Mouse (Mus musculus) intestine, embryonic 14.5 days (tissue): Measurements from ENCODE around the gene Cbfa2t3. TPM values are rescaled to one million over a fixed set of nuclear protein-coding genes. Genes with fewer than 3 reads are reported as not detected.

ENCODE experiments used
- ATAC-seq: fragments of 200-750 bp; cut with Nextera tagmentation; replicated peaks from 2 replicates; pipeline ENCODE4 v1.8.0; 2017; ENCODE audit warnings: low read depth, moderate number of reproducible peaks, moderate TSS enrichment, moderate library complexity; ENCODE audit not compliant: low FRiP score, low TSS enrichment
- DNase-seq: peaks from one replicate; pipeline ENCODE4 v3.0.0-alpha.2; 2018; ENCODE audit warnings: low spot score
- H3K27ac ChIP-seq: fragments of 300-500 bp; sonication (generic); 2 replicates; pipeline ENCODE4 v1.5.1; 2014; ENCODE audit warnings: low read depth, mild to moderate bottlenecking, control low read depth
- H3K27me3 ChIP-seq: fragments of 300-500 bp; sonication (generic); replicated peaks from 2 replicates; pipeline ENCODE4 v1.6.1; 2014; ENCODE audit warnings: low read length, control low read depth; ENCODE audit not compliant: control insufficient read depth, insufficient read depth
- H3K36me3 ChIP-seq: fragments of 300-500 bp; sonication (generic); 2 replicates; pipeline ENCODE4 v1.6.1; 2014; ENCODE audit warnings: low read length, control low read depth; ENCODE audit not compliant: control insufficient read depth, insufficient read depth
- H3K4me1 ChIP-seq: fragments of 300-500 bp; sonication (generic); replicated peaks from 2 replicates; pipeline ENCODE4 v1.6.1; 2014; ENCODE audit warnings: low read length, control low read depth, mixed read lengths; ENCODE audit not compliant: control insufficient read depth, insufficient read depth
- H3K4me2 ChIP-seq: fragments of 300-500 bp; sonication (generic); 2 replicates; pipeline ENCODE4 v1.6.1; 2014; ENCODE audit warnings: low read length
- H3K4me3 ChIP-seq: fragments of 300-500 bp; sonication (generic); 2 replicates; pipeline ENCODE4 v1.5.1; 2014; ENCODE audit warnings: low read depth, low read length, control low read depth, mixed read lengths
- H3K9ac ChIP-seq: fragments of 300-500 bp; sonication (generic); 2 replicates; pipeline ENCODE4 v1.6.1; 2014; ENCODE audit warnings: mild to moderate bottlenecking, low read length
- H3K9me3 ChIP-seq: fragments of 300-500 bp; sonication (generic); 2 replicates; pipeline ENCODE4 v1.6.1; 2016; ENCODE audit warnings: low read length, control low read depth; ENCODE audit not compliant: control insufficient read depth
- WGBS: fragments of 180-500 bp; shearing (Covaris S2); extraction: QIAGEN DNeasy Blood & Tissue Kit; methylation state at CpG from one replicate; pipeline ENCODE4 v1.1.7; 2014; 5-methylcytosine and 5-hydroxymethylcytosine counted together
- microRNA-seq: library from miRNA; unstranded; fragments of <30 nt; microRNA quantifications from one replicate; pipeline ENCODE4, GENCODE M21; 2016
- polyA plus RNA-seq: library from polyadenylated mRNA; unstranded; fragments of >200 nt; fragmentation: Nextera tagmentation; extraction: Ambion mirVana; gene quantifications from 2 replicates; pipeline ENCODE4 v1.2.1, GENCODE M21; 2014

Gene Cbfa2t3
- polyA plus RNA-seq, 1 experiment from 2014 or later: 4.0 TPM

GRCm38 (mm10) chr8:122579196-122579595 lies 119.7 kb downstream of the Cbfa2t3 start:
- ATAC-seq (no peak), DNase-seq (no peak)
- Histone ChIP-seq H3K4me3 (no peak overlapping the region), H3K9ac (no peak overlapping the region), H3K27ac (no peak overlapping the region), H3K4me1 (peaks cover 35% of the 10 kb centered on the region), H3K9me3 (no peaks in the 10 kb centered on the region), H3K27me3 (no peaks in the 10 kb centered on the region), H3K36me3 (no peaks in the 10 kb centered on the region), H3K4me2 (no peak overlapping the region)
- WGBS: 33% methylated on average over 7 of the region's 7 CpGs

- peak overlapping the region; percentile 71 for H3K4me3 ChIP-seq
- H3K9me3 ChIP-seq: no peaks in the 10 kb centered on the region
- 21% methylated on average over 10 of the region's 10 CpGs for WGBS
- H3K27ac ChIP-seq: no peak overlapping the region; the same call in 1 of the 2 replicates
- H3K9ac ChIP-seq: no peak overlapping the region
- H3K4me1 ChIP-seq: peaks cover 35% of the 10 kb centered on the region
- H3K36me3 ChIP-seq: peaks cover 17% of the 10 kb centered on the region
- DNase-seq: no peak
- ATAC-seq: peak; percentile 36
- peak overlapping the region; percentile 80 for H3K4me2 ChIP-seq
- H3K27me3 ChIP-seq: no peaks in the 10 kb centered on the region
These were observed 121.8 kb downstream of the Cbfa2t3 start for GRCm38 (mm10) chr8:122577116-122577515.

- WGBS: under 1% methylated on average over 39 of the region's 39 CpGs
These were observed 122.3 kb downstream of the Cbfa2t3 start, which contains the start of gene Aprt for GRCm38 (mm10) chr8:122576648-122577022. TSS of gene Aprt (minus strand) at chr8:122576909.

GRCm38 (mm10) chr8:122575735-122576647 lies 122.9 kb downstream of the Cbfa2t3 start:
- Histone ChIP-seq H3K27ac (peak overlapping the region; percentile 79), H3K36me3 (peaks cover 28% of the 10 kb centered on the region), H3K4me2 (peak overlapping the region; percentile 80), H3K4me3 (peak overlapping the region; percentile 71), H3K9ac (peak overlapping the region; percentile 89), H3K9me3 (no peaks in the 10 kb centered on the region), H3K4me1 (peaks cover 35% of the 10 kb centered on the region), H3K27me3 (no peaks in the 10 kb centered on the region)
- DNase-seq (no peak), ATAC-seq (0 out of 2 replicates have a peak, but pooled peaks have one; percentile 0)
- WGBS: 14% methylated on average over 21 of the region's 21 CpGs

More at GRCm38 (mm10) chr8:122576648-122577022, 122.3 kb downstream of the Cbfa2t3 start, which contains the start of gene Aprt:
- Histone ChIP-seq H3K9ac (peak within 1 kb of the TSS; percentile 89), H3K27ac (peak within 1 kb of the TSS; percentile 79), H3K4me1 (peaks cover 35% of the 10 kb centered on the region), H3K36me3 (peaks cover 22% of the 10 kb centered on the region), H3K27me3 (no peaks in the 10 kb centered on the region), H3K4me2 (peak within 1 kb of the TSS; percentile 80), H3K9me3 (no peaks in the 10 kb centered on the region), H3K4me3 (peak within 1 kb of the TSS; percentile 71)
- peak; percentile 99 for DNase-seq
- peak; percentile 87 for ATAC-seq

- Histone ChIP-seq H3K9ac (no peak overlapping the region; the same call in 1 of the 2 replicates), H3K27me3 (no peaks in the 10 kb centered on the region), H3K4me3 (peak overlapping the region; percentile 71), H3K27ac (no peak overlapping the region), H3K9me3 (no peaks in the 10 kb centered on the region), H3K4me1 (peaks cover 35% of the 10 kb centered on the region), H3K36me3 (peaks cover 36% of the 10 kb centered on the region), H3K4me2 (peak overlapping the region; percentile 80)
- 62% methylated on average over 8 of the region's 8 CpGs for WGBS
- DNase-seq (no peak), ATAC-seq (no peak)
These were observed 123.6 kb downstream of the Cbfa2t3 start for GRCm38 (mm10) chr8:122575286-122575685.

Small RNAs within 50 kb of the gene (microRNA-seq; reads per million reads assigned to microRNA genes)
- not detected for gene Mir6396

Other genes starting within 250 kb of the Cbfa2t3 start
- 1.1 and 1.3 TPM in 2 replicates for gene Snai3, start 238.4 kb downstream of the Cbfa2t3 start, polyA plus RNA-seq
- gene Rnf166, start 223.0 kb downstream of the Cbfa2t3 start, polyA plus RNA-seq: 31.4 and 34.0 TPM in 2 replicates
- 53.8 and 55.0 TPM in 2 replicates for gene Ctu2, start 223.0 kb downstream of the Cbfa2t3 start, polyA plus RNA-seq
- 17.9 and 21.6 TPM in 2 replicates for gene Piezo1, start 147.8 kb downstream of the Cbfa2t3 start, polyA plus RNA-seq
- gene Cdt1, start 131.1 kb downstream of the Cbfa2t3 start, polyA plus RNA-seq: 43.8 and 49.3 TPM in 2 replicates
- gene Aprt, start 122.2 kb downstream of the Cbfa2t3 start, polyA plus RNA-seq: 580 and 583 TPM in 2 replicates
- gene Galns, start 87.6 kb downstream of the Cbfa2t3 start, polyA plus RNA-seq: 12.2 and 13.8 TPM in 2 replicates
- 67.3 and 71.8 TPM in 2 replicates for gene Trappc2l, start 87.5 kb downstream of the Cbfa2t3 start, polyA plus RNA-seq
- gene Pabpn1l, start 76.4 kb downstream of the Cbfa2t3 start, polyA plus RNA-seq: not detected in 2 replicates
- gene Acsf3, start 76.4 kb upstream of the Cbfa2t3 start, polyA plus RNA-seq: 19.0 and 21.6 TPM in 2 replicates
- gene Cdh15, start 148.9 kb upstream of the Cbfa2t3 start, polyA plus RNA-seq: 0.30 and 0.51 TPM in 2 replicates